ENCODE assay signal across 20 mouse cellular contexts in the genomic region with DNA sequence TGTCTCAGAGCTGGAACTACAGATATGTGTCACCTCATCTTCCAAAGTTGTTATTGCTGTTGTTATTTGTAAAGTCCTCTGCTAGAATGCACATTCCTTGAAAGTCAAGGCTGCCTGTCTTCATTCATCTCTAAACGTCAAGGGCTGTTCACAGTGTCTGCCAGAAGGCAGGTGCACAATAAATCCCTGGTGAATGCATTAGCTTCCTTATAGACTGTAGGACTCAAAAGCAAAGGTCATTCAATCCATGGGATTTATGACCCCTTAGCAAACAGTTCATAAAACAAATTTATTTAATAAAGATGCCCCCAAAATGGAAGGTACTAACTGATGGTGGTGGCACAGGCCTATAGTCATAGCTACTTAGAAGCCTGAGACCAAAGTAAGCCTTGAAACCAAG.
"Had no signal": no experiment of that assay in that cellular context is flagged by ENCODE, and none has a peak within 500 bp of the region (broad histone marks: within the 10 kb centered on the region; RNA-seq: fewer than 3 reads in every experiment).

No protein-coding gene starts in this region.

- ATAC-seq: midbrain, embryonic 16.5 days had no signal

- H3K36me3 ChIP-seq: liver, embryonic 15.5 days; lung, embryonic 15.5 days; midbrain, embryonic 10.5 days; midbrain, embryonic 12.5 days; neural tube, embryonic 12.5 days; stomach, embryonic 15.5 days had no signal

- H3K4me3 ChIP-seq: liver, embryonic 15.5 days; lung, embryonic 15.5 days; megakaryocyte, embryonic 14.5 days; midbrain, embryonic 10.5 days; midbrain, embryonic 12.5 days; neural tube, embryonic 12.5 days; stomach, embryonic 15.5 days had no signal

- H3K27ac ChIP-seq: liver, embryonic 15.5 days; lung, embryonic 15.5 days; macrophage; midbrain, embryonic 10.5 days; midbrain, embryonic 12.5 days; neural tube, embryonic 12.5 days; stomach, embryonic 15.5 days; stomach, postnatal 0 days had no signal

- H3K4me1 ChIP-seq: megakaryocyte, embryonic 14.5 days; midbrain, embryonic 10.5 days; neural tube, embryonic 12.5 days; stomach, embryonic 15.5 days had no signal

- H3K27me3 ChIP-seq: lung, embryonic 15.5 days; neural tube, embryonic 12.5 days; stomach, embryonic 15.5 days had no signal

- H3K4me2 ChIP-seq: liver, embryonic 15.5 days; lung, embryonic 15.5 days; midbrain, embryonic 12.5 days; neural tube, embryonic 12.5 days; stomach, embryonic 15.5 days had no signal

- DNase-seq: lung, adult 2 months; lung, postnatal 14 days; lung, postnatal 36 days; midbrain, embryonic 14.5 days; right cerebral cortex, postnatal 14 days; right cerebral cortex, postnatal 4 days; thymus, adult 2 months; thymus, postnatal 25 days; thymus, postnatal 4 days had no signal

- H3K9ac ChIP-seq: liver, embryonic 15.5 days; liver, postnatal 0 days; lung, embryonic 15.5 days; midbrain, embryonic 12.5 days; neural tube, embryonic 12.5 days; stomach, embryonic 15.5 days had no signal

- H3K9me3 ChIP-seq: liver, embryonic 15.5 days; lung, embryonic 15.5 days; midbrain, embryonic 12.5 days; neural tube, embryonic 12.5 days; stomach, embryonic 15.5 days had no signal
